Mouse (Mus musculus): Measurements from ENCODE around the gene Ndufab1. TPM values are rescaled to one million over a fixed set of nuclear protein-coding genes. Genes with fewer than 3 reads are reported as not detected.

Ndufab1 gene
- polyA plus RNA-seq, 1 experiment from 2014 or later: 682 TPM

DNA sequence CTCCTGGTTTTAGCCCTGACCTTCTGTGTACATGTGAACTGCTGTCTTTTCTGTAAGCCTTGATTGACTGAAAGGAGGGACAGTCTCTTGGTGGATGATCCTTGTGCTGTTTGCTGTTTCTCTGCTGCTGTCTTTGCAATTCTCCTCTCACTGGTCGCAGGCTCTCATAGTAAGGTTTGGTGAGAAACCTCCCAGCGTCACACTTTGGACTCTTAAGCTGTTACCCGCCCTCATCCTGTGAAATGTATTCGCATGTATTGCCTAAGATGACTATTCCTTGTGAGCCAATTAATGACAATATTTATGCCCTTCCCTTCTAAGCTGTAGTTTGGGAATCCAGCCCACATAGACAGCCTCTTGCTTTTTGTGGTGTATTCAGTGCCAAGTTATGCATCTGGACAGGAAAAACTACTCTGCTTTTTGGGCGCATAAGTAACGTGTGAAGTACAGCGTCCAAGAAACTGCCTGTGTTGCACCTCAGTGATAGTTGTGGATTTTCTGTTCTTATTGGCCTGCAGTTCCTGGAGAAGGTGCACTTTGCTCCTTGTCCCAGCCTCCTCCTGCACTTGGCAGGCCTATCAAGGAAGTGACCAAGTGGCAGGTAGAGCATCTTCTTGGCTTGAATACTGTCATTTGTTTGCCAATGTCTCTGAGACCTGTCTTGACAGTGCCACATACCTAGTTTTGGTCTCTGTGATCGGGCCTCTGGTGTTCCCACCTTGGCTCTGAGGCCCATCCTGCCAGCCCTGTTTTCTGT is 21.7 kb downstream of the Ndufab1 start:
- WGBS: 94% methylated on average over 8 of the region's 8 CpGs
- H3K9me3 ChIP-seq (ENCODE audit: control insufficient read depth, low read length): no peaks in the 10 kb centered on the region
- H3K9ac ChIP-seq: no peak overlapping the region
- H3K36me3 ChIP-seq (replicated peaks; ENCODE audit: control insufficient read depth, insufficient read depth): peaks cover 86% of the 10 kb centered on the region
- no peak for ATAC-seq (ENCODE audit: low FRiP score)
- no peaks in the 10 kb centered on the region for H3K4me1 ChIP-seq (replicated peaks; ENCODE audit: control insufficient read depth, insufficient read depth, low read length)
- no peak overlapping the region for H3K4me3 ChIP-seq (replicated peaks; ENCODE audit: low read length)
- H3K27me3 ChIP-seq (ENCODE audit: control insufficient read depth, insufficient read depth, low read length): no peaks in the 10 kb centered on the region
- no peak overlapping the region for H3K4me2 ChIP-seq (replicated peaks)
- no peak for DNase-seq (ENCODE audit: low spot score)
- no peak overlapping the region for H3K27ac ChIP-seq

DNA sequence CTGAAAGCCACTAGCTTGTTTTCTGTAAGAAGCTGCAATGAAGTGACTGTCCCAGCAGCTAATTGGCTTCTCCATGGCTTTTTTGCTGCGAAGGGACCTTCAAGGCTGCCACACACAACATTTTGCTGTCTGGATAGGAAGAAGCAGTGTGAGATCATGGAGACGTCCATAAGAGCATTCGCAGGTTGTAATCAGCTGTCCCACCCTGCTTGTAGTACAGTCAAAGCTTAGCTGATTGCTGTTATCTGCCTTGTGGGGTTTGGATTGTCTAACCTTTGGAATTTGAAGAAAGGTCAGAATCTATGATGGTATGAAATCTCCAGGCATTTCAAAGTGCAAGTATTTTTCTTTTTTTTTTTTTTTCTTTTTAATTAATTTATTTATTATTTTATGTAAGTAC is 27.3 kb downstream of the Ndufab1 start:
- H3K36me3 ChIP-seq (replicated peaks; ENCODE audit: control insufficient read depth, insufficient read depth): peaks cover 99% of the 10 kb centered on the region
- ATAC-seq (ENCODE audit: low FRiP score): no peak
- H3K4me1 ChIP-seq (replicated peaks; ENCODE audit: control insufficient read depth, insufficient read depth, low read length): peaks cover 5% of the 10 kb centered on the region; the same call in 1 of the 2 replicates
- no peak overlapping the region for H3K4me3 ChIP-seq (replicated peaks; ENCODE audit: low read length)
- no peak for DNase-seq (ENCODE audit: low spot score)
- no peaks in the 10 kb centered on the region for H3K9me3 ChIP-seq (ENCODE audit: control insufficient read depth, low read length)
- 88% methylated on average over 3 of the region's 3 CpGs for WGBS
- no peak overlapping the region for H3K4me2 ChIP-seq (replicated peaks)
- no peaks in the 10 kb centered on the region for H3K27me3 ChIP-seq (ENCODE audit: control insufficient read depth, insufficient read depth, low read length)
- no peak overlapping the region for H3K9ac ChIP-seq
- no peak overlapping the region for H3K27ac ChIP-seq

GRCm38 (mm10) chr7:122067517-122068381 is 33.9 kb downstream of the Ndufab1 start:
- Histone ChIP-seq H3K9ac (peak overlapping the region; percentile 96), H3K4me2 (replicated peaks) (peak overlapping the region; percentile 88), H3K4me1 (replicated peaks; ENCODE audit: control insufficient read depth, insufficient read depth, low read length) (peaks cover 25% of the 10 kb centered on the region), H3K4me3 (replicated peaks; ENCODE audit: low read length) (peak overlapping the region; percentile 94), H3K36me3 (replicated peaks; ENCODE audit: control insufficient read depth, insufficient read depth) (peaks cover 41% of the 10 kb centered on the region), H3K9me3 (ENCODE audit: control insufficient read depth, low read length) (no peaks in the 10 kb centered on the region), H3K27me3 (ENCODE audit: control insufficient read depth, insufficient read depth, low read length) (no peaks in the 10 kb centered on the region), H3K27ac (peak overlapping the region; percentile 91)
- 1% methylated on average over 54 of the region's 58 CpGs for WGBS
- DNase-seq (ENCODE audit: low spot score): no peak
- ATAC-seq (ENCODE audit: low FRiP score): peak; percentile 18

GRCm38 (mm10) chr7:122066945-122067516 is 34.7 kb downstream of the Ndufab1 start, which contains the start of the genes Ubfd1 and Ears2:
Gene Ubfd1, plus strand, starts transcription at chr7:122067175.
Gene Ears2, minus strand, starts transcription at chr7:122067263.
- peaks cover 39% of the 10 kb centered on the region for H3K36me3 ChIP-seq (replicated peaks; ENCODE audit: control insufficient read depth, insufficient read depth)
- peaks cover 25% of the 10 kb centered on the region for H3K4me1 ChIP-seq (replicated peaks; ENCODE audit: control insufficient read depth, insufficient read depth, low read length)
- H3K4me3 ChIP-seq (replicated peaks; ENCODE audit: low read length): peak within 1 kb of the TSS; percentile 94
- ATAC-seq (ENCODE audit: low FRiP score) (peak; percentile 98), DNase-seq (ENCODE audit: low spot score) (peak; percentile 99)
- H3K9me3 ChIP-seq (ENCODE audit: control insufficient read depth, low read length): no peaks in the 10 kb centered on the region
- H3K9ac ChIP-seq: peak within 1 kb of the TSS; percentile 96
- H3K27me3 ChIP-seq (ENCODE audit: control insufficient read depth, insufficient read depth, low read length): no peaks in the 10 kb centered on the region
- H3K4me2 ChIP-seq (replicated peaks): peak within 1 kb of the TSS; percentile 88
- WGBS: under 1% methylated on average over 60 of the region's 60 CpGs
- H3K27ac ChIP-seq: peak within 1 kb of the TSS; percentile 91

- Histone ChIP-seq H3K4me2 (replicated peaks) (peak overlapping the region; percentile 68), H3K36me3 (replicated peaks; ENCODE audit: control insufficient read depth, insufficient read depth) (peaks cover 39% of the 10 kb centered on the region), H3K27me3 (ENCODE audit: control insufficient read depth, insufficient read depth, low read length) (no peaks in the 10 kb centered on the region), H3K9me3 (ENCODE audit: control insufficient read depth, low read length) (no peaks in the 10 kb centered on the region), H3K4me1 (replicated peaks; ENCODE audit: control insufficient read depth, insufficient read depth, low read length) (peaks cover 25% of the 10 kb centered on the region), H3K4me3 (replicated peaks; ENCODE audit: low read length) (peak overlapping the region; percentile 94), H3K9ac (peak overlapping the region; percentile 96), H3K27ac (peak overlapping the region; percentile 91)
- WGBS: 22% methylated on average over 31 of the region's 31 CpGs
- ATAC-seq (ENCODE audit: low FRiP score): no peak
- no peak for DNase-seq (ENCODE audit: low spot score)
Observed at GRCm38 (mm10) chr7:122066102-122066944, 35.4 kb downstream of the Ndufab1 start.

DNA sequence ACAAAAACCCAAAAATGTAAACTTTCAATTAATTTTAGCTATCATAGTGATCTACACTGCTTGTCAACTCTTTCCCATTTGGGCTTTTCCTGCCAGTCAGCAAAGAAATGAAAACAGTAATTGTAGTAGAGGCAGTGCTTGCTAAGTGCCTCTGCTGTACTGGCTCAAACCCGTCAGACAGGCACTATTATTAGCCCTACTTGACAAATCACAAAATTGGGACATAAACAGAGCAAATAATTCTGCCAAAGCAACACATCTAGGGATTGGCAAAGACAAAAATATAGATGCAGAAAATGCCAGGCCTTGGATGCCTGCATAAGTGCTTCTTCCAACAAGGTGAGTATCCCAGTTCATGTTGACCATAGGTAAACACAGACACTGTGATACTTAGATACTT is 36.0 kb downstream of the Ndufab1 start:
- H3K4me1 ChIP-seq (replicated peaks; ENCODE audit: control insufficient read depth, insufficient read depth, low read length): peaks cover 25% of the 10 kb centered on the region
- no peak for DNase-seq (ENCODE audit: low spot score)
- no peaks in the 10 kb centered on the region for H3K27me3 ChIP-seq (ENCODE audit: control insufficient read depth, insufficient read depth, low read length)
- peak overlapping the region; percentile 68 for H3K4me2 ChIP-seq (replicated peaks)
- H3K27ac ChIP-seq: no peak overlapping the region
- H3K36me3 ChIP-seq (replicated peaks; ENCODE audit: control insufficient read depth, insufficient read depth): peaks cover 38% of the 10 kb centered on the region
- no peak overlapping the region for H3K4me3 ChIP-seq (replicated peaks; ENCODE audit: low read length)
- H3K9me3 ChIP-seq (ENCODE audit: control insufficient read depth, low read length): no peaks in the 10 kb centered on the region
- ATAC-seq (ENCODE audit: low FRiP score): no peak
- H3K9ac ChIP-seq: no peak overlapping the region
- 85% methylated on average over 1 of the region's 1 CpGs for WGBS

DNA sequence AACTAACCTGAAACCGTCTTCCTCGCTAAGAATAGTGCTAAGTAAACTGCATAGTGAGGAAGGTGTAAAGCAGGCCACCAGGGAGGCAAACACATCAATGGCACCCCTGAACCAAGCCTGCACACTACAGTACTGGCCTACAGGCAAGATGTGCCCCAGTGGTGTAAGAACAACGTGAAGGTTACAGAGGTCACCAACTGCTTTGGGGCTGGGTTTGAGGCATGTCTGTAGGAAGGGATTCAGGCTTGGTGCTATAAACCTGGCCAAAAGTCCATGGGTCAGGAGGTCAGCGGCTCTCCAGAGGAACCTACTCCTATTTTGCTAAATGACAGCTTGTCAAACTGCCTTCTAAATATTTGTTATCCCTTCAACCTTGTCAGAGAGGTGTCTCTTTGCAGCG is 45.1 kb downstream of the Ndufab1 start:
- no peak for DNase-seq (ENCODE audit: low spot score)
- WGBS: 94% methylated on average over 5 of the region's 5 CpGs
- peaks cover 42% of the 10 kb centered on the region for H3K36me3 ChIP-seq (replicated peaks; ENCODE audit: control insufficient read depth, insufficient read depth)

DNA sequence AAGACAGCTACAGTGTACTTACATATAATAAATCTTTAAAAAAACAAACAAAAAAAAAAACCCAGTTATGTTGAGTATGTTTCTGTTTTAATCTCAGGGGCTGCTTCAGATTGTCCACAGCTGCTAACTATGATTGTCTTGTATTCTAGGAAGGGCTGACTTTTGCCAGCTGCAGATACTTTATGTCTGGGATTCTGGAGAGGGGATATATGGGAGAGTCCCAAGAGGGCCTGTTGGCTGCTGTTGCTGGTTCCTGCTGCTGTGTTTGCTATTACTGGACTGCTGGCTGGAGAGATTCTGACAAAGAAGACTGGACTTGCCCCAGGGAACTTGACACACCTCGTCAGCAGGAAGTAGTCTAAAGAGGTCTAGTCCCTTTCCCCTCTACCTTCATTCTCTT is 50.9 kb downstream of the Ndufab1 start:
- H3K4me1 ChIP-seq (replicated peaks; ENCODE audit: control insufficient read depth, insufficient read depth, low read length): no peaks in the 10 kb centered on the region
- H3K27ac ChIP-seq: no peak overlapping the region
- no peak overlapping the region for H3K4me2 ChIP-seq (replicated peaks)
- H3K36me3 ChIP-seq (replicated peaks; ENCODE audit: control insufficient read depth, insufficient read depth): peaks cover 58% of the 10 kb centered on the region
- no peak overlapping the region for H3K9ac ChIP-seq
- H3K27me3 ChIP-seq (ENCODE audit: control insufficient read depth, insufficient read depth, low read length): no peaks in the 10 kb centered on the region
- H3K4me3 ChIP-seq (replicated peaks; ENCODE audit: low read length): no peak overlapping the region
- DNase-seq (ENCODE audit: low spot score) (no peak), ATAC-seq (ENCODE audit: low FRiP score) (no peak)
- WGBS: 93% methylated on average over 1 of the region's 1 CpGs
- H3K9me3 ChIP-seq (ENCODE audit: control insufficient read depth, low read length): no peaks in the 10 kb centered on the region

More for the DNA sequence above, 45.1 kb downstream of the Ndufab1 start:
- no peaks in the 10 kb centered on the region for H3K9me3 ChIP-seq (ENCODE audit: control insufficient read depth, low read length)
- no peak for ATAC-seq (ENCODE audit: low FRiP score)
- H3K4me1 ChIP-seq (replicated peaks; ENCODE audit: control insufficient read depth, insufficient read depth, low read length): no peaks in the 10 kb centered on the region
- H3K4me2 ChIP-seq (replicated peaks): no peak overlapping the region
- H3K27me3 ChIP-seq (ENCODE audit: control insufficient read depth, insufficient read depth, low read length): no peaks in the 10 kb centered on the region
- H3K9ac ChIP-seq: no peak overlapping the region
- no peak overlapping the region for H3K4me3 ChIP-seq (replicated peaks; ENCODE audit: low read length)
- H3K27ac ChIP-seq: no peak overlapping the region

Data from hindbrain, embryonic 14.5 days (tissue).